ENCODE assay signal across 20 mouse cellular contexts in genomic region chr3:86017484-86017883, GRCm38 (mm10). TPM values are rescaled to one million over a fixed set of nuclear protein-coding genes. Genes with fewer than 3 reads are reported as not detected.
DNase-seq lines count a peak whose midpoint lies in the region; ATAC-seq and TF ChIP-seq lines count a peak whose summit lies in the region.
"Had no signal": no experiment of that assay in that cellular context is flagged by ENCODE, and none has a peak within 500 bp of the region (broad histone marks: within the 10 kb centered on the region; RNA-seq: fewer than 3 reads in every experiment).

No protein-coding gene starts in this region.

- intact Hi-C loops in left cerebral cortex, postnatal 36 days (cut with DNase I) = no loop called here

- DNase-seq in frontal cortex, adult 2 months (ENCODE audit: extremely low spot score in 1 of 2, low spot score in 1 of 2) = peak; percentile 20 to 50
- no peak for DNase-seq in frontal cortex, postnatal 10 days (ENCODE audit: low spot score in 2 of 2)
- peak; percentile 76 for DNase-seq in forebrain, embryonic 14.5 days (ENCODE audit: low spot score)
- peak; percentile 31 to 32 for DNase-seq in left cerebral cortex, postnatal 36 days (ENCODE audit: low spot score in 2 of 2)
- DNase-seq in Muller cell, postnatal 12 days (ENCODE audit: inconsistent ontology term) = no peak
- DNase-seq in adrenal gland, adult 8-10 months = no peak
- DNase-seq: adrenal gland, postnatal 25 days; lung, adult 18-20 months; thymus, adult 18-20 months had no signal

- H3K9me3 ChIP-seq in intestine, embryonic 16.5 days (ENCODE audit: control insufficient read depth, low read length) = no peaks in the 10 kb centered on the region
- no peaks in the 10 kb centered on the region for H3K9me3 ChIP-seq in intestine, postnatal 0 days (ENCODE audit: control insufficient read depth)
- H3K9me3 ChIP-seq in forebrain, embryonic 14.5 days (replicated peaks; ENCODE audit: control insufficient read depth, low read length) = no peaks in the 10 kb centered on the region
- H3K9me3 ChIP-seq: embryonic facial prominence, embryonic 13.5 days; midbrain, embryonic 15.5 days; neural tube, embryonic 12.5 days had no signal

- H3K36me3 ChIP-seq in intestine, embryonic 16.5 days (ENCODE audit: control insufficient read depth, insufficient read depth, low read length) = no peaks in the 10 kb centered on the region
- H3K36me3 ChIP-seq in intestine, postnatal 0 days (ENCODE audit: control insufficient read depth, insufficient read depth) = peaks cover 3% of the 10 kb centered on the region; the same call in 1 of the 2 replicates
- no peaks in the 10 kb centered on the region for H3K36me3 ChIP-seq in forebrain, embryonic 14.5 days (ENCODE audit: control insufficient read depth, insufficient read depth, low read length)
- H3K36me3 ChIP-seq: embryonic facial prominence, embryonic 13.5 days; midbrain, embryonic 15.5 days; neural tube, embryonic 12.5 days had no signal

- 0 out of 2 replicates have a peak, but pooled peaks have one; percentile 44 for ATAC-seq in intestine, embryonic 16.5 days
- no peak for ATAC-seq in intestine, postnatal 0 days
- ATAC-seq in forebrain, embryonic 14.5 days = peak; percentile 92
- ATAC-seq: midbrain, embryonic 15.5 days had no signal

- 77% methylated on average over 8 of the region's 8 CpGs for WGBS in intestine, embryonic 16.5 days
- WGBS in intestine, postnatal 0 days = 58% methylated on average over 8 of the region's 8 CpGs
- WGBS in forebrain, embryonic 14.5 days = 56% methylated on average over 8 of the region's 8 CpGs

- no peak overlapping the region for H3K4me3 ChIP-seq in intestine, embryonic 16.5 days (ENCODE audit: low read length)
- H3K4me3 ChIP-seq in intestine, postnatal 0 days (ENCODE audit: low read depth, low read length) = no peak overlapping the region
- no peak overlapping the region for H3K4me3 ChIP-seq in forebrain, embryonic 14.5 days (ENCODE audit: low read depth, low read length)
- H3K4me3 ChIP-seq: embryonic facial prominence, embryonic 13.5 days; midbrain, embryonic 15.5 days; neural tube, embryonic 12.5 days had no signal

- no peak overlapping the region for H3K4me2 ChIP-seq in intestine, embryonic 16.5 days (ENCODE audit: low read depth, low read length)
- H3K4me2 ChIP-seq in intestine, postnatal 0 days (replicated peaks; ENCODE audit: low read depth) = no peak overlapping the region; the same call in 1 of the 2 replicates
- no peak overlapping the region for H3K4me2 ChIP-seq in forebrain, embryonic 14.5 days (ENCODE audit: low read length)
- H3K4me2 ChIP-seq: embryonic facial prominence, embryonic 13.5 days; midbrain, embryonic 15.5 days; neural tube, embryonic 12.5 days had no signal

- 0 out of 2 replicates have a peak, but pooled peaks cover 6% of the 10 kb centered on the region for H3K4me1 ChIP-seq in intestine, embryonic 16.5 days (ENCODE audit: control insufficient read depth, insufficient read depth, low read length)
- H3K4me1 ChIP-seq in intestine, postnatal 0 days (replicated peaks; ENCODE audit: control insufficient read depth, insufficient read depth, low read length) = no peaks in the 10 kb centered on the region
- no peaks in the 10 kb centered on the region for H3K4me1 ChIP-seq in forebrain, embryonic 14.5 days (ENCODE audit: control insufficient read depth, insufficient read depth, low read length)
- H3K4me1 ChIP-seq: embryonic facial prominence, embryonic 13.5 days; midbrain, embryonic 15.5 days; neural tube, embryonic 12.5 days had no signal

- peak overlapping the region; percentile 26 for H3K27ac ChIP-seq in intestine, embryonic 16.5 days (ENCODE audit: low read length)
- H3K27ac ChIP-seq in intestine, postnatal 0 days (ENCODE audit: low read depth, low read length) = no peak overlapping the region
- no peak overlapping the region for H3K27ac ChIP-seq in forebrain, embryonic 14.5 days (ENCODE audit: low read depth, low read length)
- H3K27ac ChIP-seq: embryonic facial prominence, embryonic 13.5 days; midbrain, embryonic 15.5 days; neural tube, embryonic 12.5 days had no signal

- no peak for TF ChIP-seq CTCF in intestine, postnatal 0 days (IDR thresholded peaks at IDR 0.05; ENCODE audit: low read depth)

- no peak overlapping the region for H3K9ac ChIP-seq in intestine, embryonic 16.5 days (ENCODE audit: low read depth, low read length)
- H3K9ac ChIP-seq in intestine, postnatal 0 days (ENCODE audit: low read depth, low read length) = no peak overlapping the region
- H3K9ac ChIP-seq in forebrain, embryonic 14.5 days (ENCODE audit: low read length) = no peak overlapping the region
- H3K9ac ChIP-seq: embryonic facial prominence, embryonic 13.5 days; midbrain, embryonic 15.5 days; neural tube, embryonic 12.5 days had no signal

- H3K27me3 ChIP-seq in intestine, embryonic 16.5 days (replicated peaks; ENCODE audit: control insufficient read depth, insufficient read depth, low read length) = no peaks in the 10 kb centered on the region
- H3K27me3 ChIP-seq in intestine, postnatal 0 days (replicated peaks; ENCODE audit: control insufficient read depth, insufficient read depth, low read length) = no peaks in the 10 kb centered on the region
- no peaks in the 10 kb centered on the region for H3K27me3 ChIP-seq in forebrain, embryonic 14.5 days (replicated peaks; ENCODE audit: control insufficient read depth, insufficient read depth, low read length)
- H3K27me3 ChIP-seq: embryonic facial prominence, embryonic 13.5 days; midbrain, embryonic 15.5 days; neural tube, embryonic 12.5 days had no signal

RNA-seq across cellular contexts. Expression of gene Prss48, which starts 15.2 kb away (rescaled TPM):
- not detected in 2 replicates for polyA plus RNA-seq in frontal cortex, adult 2 months (2012; rRNA removed)
- not detected in 2 replicates for polyA plus RNA-seq in intestine, embryonic 16.5 days (2015; fragmentation: Nextera tagmentation; extraction: Ambion mirVana)
- polyA plus RNA-seq in intestine, postnatal 0 days (2015; fragmentation: Nextera tagmentation; extraction: Ambion mirVana) = 0.12 TPM in 1 of 2 replicates, not detected in the other
- polyA plus RNA-seq in forebrain, embryonic 14.5 days (2014; fragmentation: Nextera tagmentation; extraction: Ambion mirVana) = not detected in 2 replicates
- not detected for total RNA-seq in left cerebral cortex, postnatal 36 days (2021)
- total RNA-seq in adrenal gland, adult 8-10 months (2022) = not detected
- total RNA-seq: adrenal gland, postnatal 25 days; common myeloid progenitor, adult 5-6 weeks; heart, adult 8-10 months; layer of hippocampus, adult 18-20 months; megakaryocyte progenitor cell, adult 5-6 weeks had no signal
- polyA plus RNA-seq: kidney, embryonic 14.5 days; limb, embryonic 14.5 days; midbrain, embryonic 15.5 days; neural tube, embryonic 12.5 days had no signal

RNA-seq across cellular contexts. Expression of gene Sh3d19, which starts 46.6 kb away (rescaled TPM):
- 13.5 TPM in 2 replicates for polyA plus RNA-seq in frontal cortex, adult 2 months (2012; rRNA removed)
- 27.5 and 35.6 TPM in 2 replicates for polyA plus RNA-seq in intestine, embryonic 16.5 days (2015; fragmentation: Nextera tagmentation; extraction: Ambion mirVana)
- 37.4 and 37.7 TPM in 2 replicates for polyA plus RNA-seq in intestine, postnatal 0 days (2015; fragmentation: Nextera tagmentation; extraction: Ambion mirVana)
- 4.6 and 6.9 TPM in 2 replicates for polyA plus RNA-seq in forebrain, embryonic 14.5 days (2014; fragmentation: Nextera tagmentation; extraction: Ambion mirVana)
- 10 to 100 TPM; 17.1 to 17.3 TPM for total RNA-seq in left cerebral cortex, postnatal 36 days (2021)
- total RNA-seq in adrenal gland, adult 8-10 months (2022) = 10 to 100 TPM; 14.3 to 26.2 (median 18.1) TPM

Comparison
In these comparisons a context has a peak if more than half of its experiments do, and no peak if none do; other contexts are left out.
1. DNase-seq: peak in frontal cortex, adult 2 months (2 of 2), forebrain, embryonic 14.5 days (single experiment) and left cerebral cortex, postnatal 36 days (2 of 2); none in frontal cortex, postnatal 10 days (0 of 2), Muller cell, postnatal 12 days (single experiment) and adrenal gland, adult 8-10 months (single experiment).